Mouse (Mus musculus) frontal cortex, postnatal 10 days (tissue): Measurements from ENCODE around the gene 2410141K09Rik.
"Not testable (repeated sequence)": the region's sequence is repeated elsewhere in the genome, so short reads cannot be mapped to it uniquely, and the experiment has no call there.

Source experiments
- DNase-seq, 2 experiments: peaks; one replicate each; pipeline ENCODE4 v3.0.0; 2022; ENCODE audit warnings: low spot score in 2 of 2, mixed read lengths in 1 of 2

The 2410141K09Rik gene

DNA sequence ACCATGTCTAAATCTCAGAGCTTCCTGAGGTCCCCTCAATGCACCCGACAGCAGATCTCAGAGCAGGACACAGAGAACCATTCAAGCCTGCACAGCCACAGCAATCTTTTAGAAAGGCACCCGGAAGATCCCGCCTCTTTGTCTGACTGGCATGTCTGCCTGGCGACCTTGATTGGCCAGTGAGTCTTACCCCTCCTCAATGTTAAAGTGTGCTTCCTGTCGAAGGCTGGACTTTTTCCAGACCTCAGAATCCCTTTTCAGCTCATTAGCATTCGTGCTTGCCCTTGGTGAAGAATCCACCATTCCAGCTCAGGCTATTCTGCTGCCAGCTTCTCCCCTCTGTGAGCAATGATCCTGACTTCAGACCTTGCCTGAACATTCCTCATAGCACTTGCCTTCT, at the start of gene 2410141K09Rik:
2410141K09Rik (minus strand) TSS at position 101 of the 400 bp plus-strand sequence.
- not testable (repeated sequence) for DNase-seq

DNA sequence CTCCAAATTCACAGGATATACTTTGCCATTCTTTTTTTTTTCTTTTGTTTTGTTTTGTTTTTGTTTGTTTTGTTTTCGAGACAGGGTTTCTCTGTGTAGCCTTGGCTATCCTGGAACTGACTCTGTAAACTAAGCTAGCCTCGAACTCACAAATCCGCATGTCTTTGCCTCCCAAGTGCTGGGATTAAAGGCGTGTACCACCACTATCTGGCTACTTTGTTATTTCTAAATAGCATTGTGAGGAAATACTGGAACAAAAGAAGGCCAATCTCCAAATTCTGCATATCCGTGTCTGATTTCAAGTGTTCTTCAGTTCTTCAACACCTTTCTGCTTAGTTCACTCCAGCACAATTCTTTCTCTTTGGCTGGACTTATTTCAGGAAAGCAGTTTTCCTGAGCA, 14.1 kb downstream of the 2410141K09Rik start:
- not testable (repeated sequence) for DNase-seq

DNA sequence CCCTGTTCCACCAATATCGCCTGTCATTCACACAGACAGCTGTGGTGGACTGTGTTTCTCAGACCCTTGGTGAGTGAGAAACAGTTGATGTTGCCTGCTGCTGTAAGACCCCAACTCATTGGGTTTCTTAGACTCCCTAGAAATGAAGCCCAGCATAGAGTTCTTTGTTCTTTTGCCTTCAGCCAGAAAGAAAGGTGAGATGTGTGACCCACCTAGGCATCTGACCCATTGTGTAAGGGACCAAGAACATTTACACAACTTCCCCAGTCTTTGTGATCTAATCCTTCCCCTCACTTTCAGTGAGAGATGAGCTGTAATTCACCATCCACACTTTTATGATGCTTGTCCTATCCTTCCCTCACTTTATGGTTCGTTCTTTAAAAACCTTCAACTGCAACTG, 26.0 kb downstream of the 2410141K09Rik start:
- DNase-seq, result not testable (repeated sequence)
